Mouse (Mus musculus) layer of hippocampus, adult 9-10 months (tissue): ENCODE results near the gene Dcbld1.
A peak's percentile ranks its signal among the peaks of the same experiment; 100 is the strongest.

Source experiments
- DNase-seq: peaks from one replicate; pipeline ENCODE4 v3.0.0; 2022; ENCODE audit warnings: low spot score

The Dcbld1 gene

GRCm38 (mm10) chr10:52233301-52233968, at the start of gene Dcbld1:
Gene Dcbld1, plus strand, starts transcription at chr10:52233619.
- DNase-seq, result no peak

GRCm38 (mm10) chr10:52185900-52186299, 47.5 kb upstream of the Dcbld1 start:
- no peak for DNase-seq

DNA sequence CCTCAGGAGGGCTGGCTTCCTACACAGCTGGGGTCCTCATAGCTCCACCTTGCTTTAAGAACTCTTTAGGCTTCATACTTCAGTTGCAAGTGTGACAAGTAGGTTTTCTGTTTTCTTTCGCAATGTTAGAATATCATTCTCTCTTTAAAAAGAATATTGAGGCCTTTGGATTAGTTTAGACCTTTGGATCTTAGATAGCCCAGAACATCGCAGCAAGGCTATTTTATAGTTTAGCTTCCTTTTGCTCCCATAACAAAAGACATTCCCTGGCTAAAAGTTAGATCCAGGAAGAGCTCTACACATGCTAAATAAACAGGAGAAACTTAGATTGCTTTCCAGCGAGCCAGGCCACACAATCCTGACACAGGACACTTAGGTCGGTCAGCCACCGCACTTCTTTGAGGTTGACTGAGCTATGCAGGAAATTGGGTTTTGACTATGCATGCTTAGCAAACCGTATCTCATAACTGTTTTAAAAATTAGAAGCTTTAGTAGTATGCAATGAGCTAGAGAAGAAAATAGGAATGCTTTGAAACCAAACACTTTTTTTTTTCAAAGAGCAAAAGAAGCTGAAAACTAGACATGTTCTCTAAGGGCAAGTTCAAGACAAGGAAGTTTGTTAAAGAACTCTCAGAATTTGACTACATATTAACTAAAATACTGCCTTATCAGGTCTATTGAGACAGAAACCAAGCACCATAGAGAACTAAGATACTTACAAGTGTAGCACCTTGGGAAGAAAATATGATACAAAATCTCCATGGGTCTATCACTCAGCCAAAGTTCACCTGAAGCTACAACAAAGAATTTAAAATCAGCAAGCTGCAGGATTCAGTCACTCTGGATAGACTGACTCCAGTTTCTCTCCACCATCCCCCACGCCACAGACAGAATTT, 38.2 kb upstream of the Dcbld1 start, which contains the start of gene Ros1:
TSS of gene Ros1 (minus strand) at position 288 of the 896 bp plus-strand sequence.
- DNase-seq, result no peak

DNA sequence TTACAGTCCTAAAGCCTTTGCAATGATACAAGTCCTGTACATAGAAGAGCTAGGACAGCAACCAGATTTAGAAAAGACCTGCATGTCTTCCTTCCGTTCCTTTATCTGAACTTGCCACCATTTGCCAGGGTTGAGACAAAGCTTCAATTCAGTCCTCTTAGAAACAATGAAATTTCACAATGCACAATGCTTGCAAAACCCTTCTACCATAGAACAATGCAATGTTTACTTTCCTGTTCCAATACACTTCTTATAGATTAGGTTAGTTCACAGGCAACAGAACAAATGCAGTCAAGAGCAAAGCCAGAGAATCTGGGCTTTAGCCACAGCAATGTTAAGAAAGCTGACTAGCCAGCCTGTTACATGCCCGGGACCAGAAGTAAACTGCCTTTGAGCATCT, 29.4 kb upstream of the Dcbld1 start:
- DNase-seq, result no peak

- no peak for DNase-seq
Observed at GRCm38 (mm10) chr10:52215267-52215818, 18.1 kb upstream of the Dcbld1 start.

GRCm38 (mm10) chr10:52216797-52217563, 16.4 kb upstream of the Dcbld1 start:
- peak; percentile 46 for DNase-seq

DNA sequence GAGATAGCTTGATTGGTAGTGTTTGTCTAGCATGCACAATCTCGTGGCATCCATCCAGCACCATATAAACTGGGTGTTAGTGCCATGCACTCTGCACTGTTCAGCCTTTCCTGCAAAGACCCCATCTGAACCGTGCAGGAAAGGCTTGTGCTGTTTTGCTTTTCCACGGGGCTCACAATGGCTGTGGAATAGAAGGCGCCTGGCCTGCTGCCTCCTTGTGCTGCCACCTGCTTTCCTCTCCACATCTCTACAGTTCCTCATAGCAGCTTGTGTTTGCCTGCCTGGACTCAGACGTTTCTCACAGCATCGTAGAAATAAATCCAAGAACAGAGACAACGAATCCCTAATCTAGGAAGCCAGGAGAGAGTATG, 15.9 kb upstream of the Dcbld1 start:
- no peak for DNase-seq

- DNase-seq, result no peak
Observed at GRCm38 (mm10) chr10:52219600-52219999, 13.8 kb upstream of the Dcbld1 start.

DNA sequence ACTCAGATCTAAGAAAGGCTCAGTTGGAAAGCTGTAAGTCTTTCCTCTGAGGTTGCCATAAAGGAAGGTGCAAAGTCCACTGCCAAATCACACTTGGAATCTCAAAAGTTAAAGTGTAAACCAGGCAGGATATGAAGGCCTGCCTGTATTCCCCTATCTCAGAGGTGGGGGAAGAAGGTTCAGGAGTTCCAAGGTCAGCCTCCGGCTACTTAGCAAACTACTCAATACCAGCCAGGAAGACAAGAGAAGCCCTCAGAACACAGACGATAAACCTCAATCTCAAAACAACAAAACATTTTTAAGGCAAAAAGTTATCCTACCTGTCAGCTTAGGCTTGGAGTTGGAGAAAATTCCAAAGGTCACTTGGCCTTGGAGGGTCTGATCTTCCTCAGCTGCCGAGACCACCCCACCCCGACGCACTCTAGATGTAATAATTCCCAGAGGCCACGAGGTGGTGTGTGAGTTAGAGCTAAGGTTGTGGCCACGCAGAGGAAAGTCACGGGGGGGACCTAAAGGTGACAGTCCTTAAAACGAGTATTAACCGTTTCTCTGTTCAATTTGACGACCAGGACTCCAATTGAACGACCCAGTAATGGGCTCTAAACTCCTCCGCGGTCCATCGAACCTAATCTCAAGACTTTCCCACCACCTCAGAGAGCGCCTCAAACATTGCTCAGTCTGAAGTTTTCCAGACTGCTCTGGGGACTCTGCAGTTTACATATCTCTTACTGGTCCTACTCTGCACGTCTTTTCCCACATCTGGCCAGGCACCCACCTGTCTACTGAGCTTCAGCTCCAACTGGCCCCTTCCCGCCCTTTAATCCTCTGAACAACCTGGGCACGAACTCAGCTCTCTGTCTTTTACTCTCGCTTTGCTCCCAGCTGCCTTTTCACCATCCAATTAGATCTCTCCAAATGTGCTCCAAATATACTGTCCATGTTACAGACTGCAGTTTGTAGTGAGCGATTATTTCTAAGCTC, 933 bp upstream of the Dcbld1 start:
- DNase-seq, result no peak

DNA sequence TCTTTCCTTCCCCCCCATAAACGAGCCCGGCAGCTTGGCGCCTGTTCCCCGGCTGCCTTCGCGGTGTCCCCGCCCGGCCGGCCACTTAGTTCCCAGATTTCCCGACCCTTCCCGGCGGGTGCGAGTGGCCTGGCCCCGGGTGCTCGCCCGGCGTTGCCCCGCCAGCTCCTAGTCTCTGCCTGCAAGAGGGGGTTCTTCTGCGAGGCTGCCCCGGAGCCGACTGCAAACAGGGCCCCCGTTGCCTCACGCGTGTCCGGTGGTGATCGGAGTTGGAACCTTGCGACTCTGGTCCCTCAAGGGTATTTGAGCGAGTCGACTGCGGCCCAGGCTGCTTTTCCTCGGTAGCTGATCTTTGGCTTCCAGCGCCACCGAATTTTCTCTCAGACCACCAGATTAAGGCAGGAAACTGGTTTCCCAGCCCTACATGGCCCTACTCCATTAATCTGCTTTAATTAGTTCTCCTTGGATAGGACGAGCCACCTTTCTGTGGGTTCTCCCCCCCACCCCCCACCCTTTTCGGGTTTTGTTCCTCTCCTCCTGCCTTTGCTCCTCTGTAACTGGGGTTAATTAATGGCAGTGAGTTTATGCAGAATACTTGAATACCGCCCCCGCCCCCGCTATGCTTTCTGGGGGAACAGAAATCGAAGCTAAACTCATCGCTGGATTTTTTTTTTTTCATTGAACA, 692 bp downstream of the Dcbld1 start:
- DNase-seq, result no peak

DNA sequence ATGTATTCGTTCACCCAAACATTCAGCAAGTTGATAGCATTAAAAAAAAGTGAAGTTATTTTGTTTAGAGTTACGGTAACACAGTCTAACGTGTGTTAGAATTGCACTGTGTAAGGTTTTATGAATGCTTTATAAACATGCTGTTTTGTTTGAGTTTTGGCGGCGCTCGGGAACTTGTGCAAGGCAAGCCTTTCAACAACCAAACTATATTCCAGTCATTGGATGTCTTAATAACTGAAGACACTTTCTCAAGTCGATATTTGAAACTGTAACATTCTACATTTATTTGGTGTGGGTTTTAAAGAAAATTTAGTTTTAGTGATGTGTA, 1.2 kb downstream of the Dcbld1 start:
- DNase-seq, result no peak

- no peak for DNase-seq
Observed at GRCm38 (mm10) chr10:52235461-52235860, 2.0 kb downstream of the Dcbld1 start.

- no peak for DNase-seq
Observed at GRCm38 (mm10) chr10:52242015-52242414, 8.6 kb downstream of the Dcbld1 start.

- no peak for DNase-seq
Observed at GRCm38 (mm10) chr10:52242680-52243323, 9.4 kb downstream of the Dcbld1 start.

- DNase-seq, result no peak
Observed at GRCm38 (mm10) chr10:52246207-52246606, 12.8 kb downstream of the Dcbld1 start.

GRCm38 (mm10) chr10:52252240-52252639, 18.8 kb downstream of the Dcbld1 start:
- DNase-seq, result no peak

GRCm38 (mm10) chr10:52253426-52253825, 20.0 kb downstream of the Dcbld1 start:
- no peak for DNase-seq

DNA sequence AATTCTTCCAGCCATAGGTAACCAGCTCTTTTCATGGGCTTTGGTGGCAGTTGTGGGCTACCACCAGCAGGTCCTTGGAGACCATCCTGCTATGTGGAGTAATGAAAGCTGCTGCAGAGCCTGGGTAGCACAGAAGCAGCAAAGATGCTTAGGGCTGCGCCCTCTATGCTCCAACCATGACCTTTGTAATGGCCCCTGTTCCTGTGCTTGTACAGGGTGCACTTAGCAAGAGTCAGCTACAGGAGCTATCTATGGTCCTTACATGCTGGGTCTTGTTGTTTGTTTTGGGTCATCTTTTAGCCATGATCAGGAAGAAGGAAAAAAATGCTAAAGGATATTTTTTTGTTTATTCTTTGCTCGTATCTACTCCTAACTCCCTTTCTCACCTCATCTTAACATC, 24.3 kb downstream of the Dcbld1 start:
- DNase-seq, result no peak

DNA sequence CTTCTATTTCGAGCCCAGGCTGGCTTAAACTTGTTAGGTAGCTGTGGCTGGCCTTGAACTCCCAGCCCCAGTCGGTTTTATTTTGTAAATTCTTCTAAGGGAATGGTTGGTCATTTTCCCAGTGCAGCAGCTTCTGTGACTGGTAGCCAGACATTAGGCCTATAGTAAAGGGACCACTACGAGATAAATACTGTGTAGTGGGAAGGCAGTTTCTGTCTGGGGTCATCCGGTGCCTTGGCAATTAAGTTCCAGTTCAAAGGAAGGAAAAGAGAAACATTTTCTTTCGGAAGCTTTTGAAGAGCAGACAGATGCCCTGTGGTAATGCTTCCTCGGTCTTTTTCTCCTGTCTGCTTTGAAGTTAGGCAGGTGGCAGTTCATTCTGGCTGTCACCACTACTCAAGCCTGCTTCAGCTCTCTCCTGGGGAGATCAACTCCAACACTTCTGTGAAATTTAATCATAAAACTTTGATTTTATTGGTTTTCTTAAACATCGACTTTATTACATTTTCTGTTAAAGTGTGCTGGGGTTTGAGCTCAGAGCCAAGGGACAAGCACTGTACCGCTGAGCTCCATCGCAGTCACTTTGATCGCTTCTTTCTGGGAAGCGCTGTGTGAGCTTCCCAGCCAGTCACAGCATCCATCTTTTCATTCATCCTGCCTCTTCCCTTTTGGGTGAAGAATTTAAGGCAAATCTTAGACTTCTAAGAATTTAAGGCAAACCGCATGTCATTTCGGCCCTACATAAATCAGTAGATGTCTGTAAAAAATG, 24.9 kb downstream of the Dcbld1 start:
- no peak for DNase-seq
